Mouse (Mus musculus): ENCODE results near the gene Ell.

The Ell gene

GRCm38 (mm10) chr8:70535701-70536100 lies 3.6 kb upstream of the Ell start:
- peak; percentile 62 for DNase-seq (ENCODE audit: low spot score)

- DNase-seq (ENCODE audit: low spot score): peak; percentile 63
Observed at GRCm38 (mm10) chr8:70538024-70538579, 1.2 kb upstream of the Ell start.

GRCm38 (mm10) chr8:70538633-70539076 lies 602 bp upstream of the Ell start:
- peak; percentile 99 for DNase-seq (ENCODE audit: low spot score)

GRCm38 (mm10) chr8:70540013-70540506 lies 803 bp downstream of the Ell start:
- DNase-seq (ENCODE audit: low spot score): no peak

GRCm38 (mm10) chr8:70540507-70541071 lies 1.3 kb downstream of the Ell start:
- no peak for DNase-seq (ENCODE audit: low spot score)

- DNase-seq (ENCODE audit: low spot score): no peak
Observed at GRCm38 (mm10) chr8:70541081-70541480, 1.8 kb downstream of the Ell start.

GRCm38 (mm10) chr8:70544200-70544687 lies 5.0 kb downstream of the Ell start:
- DNase-seq (ENCODE audit: low spot score): peak; percentile 57

- no peak for DNase-seq (ENCODE audit: low spot score)
Observed at GRCm38 (mm10) chr8:70546412-70546811, 7.2 kb downstream of the Ell start.

- DNase-seq (ENCODE audit: low spot score): no peak
Observed at GRCm38 (mm10) chr8:70547762-70548161, 8.5 kb downstream of the Ell start.

- no peak for DNase-seq (ENCODE audit: low spot score)
Observed at GRCm38 (mm10) chr8:70549412-70550184, 10.3 kb downstream of the Ell start.

- DNase-seq (ENCODE audit: low spot score): no peak
Observed at GRCm38 (mm10) chr8:70551558-70552161, 12.4 kb downstream of the Ell start.

- DNase-seq (ENCODE audit: low spot score): no peak
Observed at GRCm38 (mm10) chr8:70552836-70553235, 13.6 kb downstream of the Ell start.

- DNase-seq (ENCODE audit: low spot score): peak; percentile 82
Observed at GRCm38 (mm10) chr8:70553740-70554139, 14.5 kb downstream of the Ell start.

GRCm38 (mm10) chr8:70555079-70555747 lies 16.0 kb downstream of the Ell start:
- DNase-seq (ENCODE audit: low spot score): no peak

GRCm38 (mm10) chr8:70558334-70558733 lies 19.1 kb downstream of the Ell start:
- DNase-seq (ENCODE audit: low spot score): no peak

GRCm38 (mm10) chr8:70558983-70559382 lies 19.7 kb downstream of the Ell start:
- DNase-seq (ENCODE audit: low spot score): no peak

GRCm38 (mm10) chr8:70560096-70560495 lies 20.8 kb downstream of the Ell start:
- DNase-seq (ENCODE audit: low spot score): peak; percentile 56

GRCm38 (mm10) chr8:70560564-70560963 lies 21.3 kb downstream of the Ell start:
- no peak for DNase-seq (ENCODE audit: low spot score)

- DNase-seq (ENCODE audit: low spot score): no peak
Observed at GRCm38 (mm10) chr8:70561357-70561756, 22.1 kb downstream of the Ell start.

GRCm38 (mm10) chr8:70561809-70562535 lies 22.7 kb downstream of the Ell start:
- DNase-seq (ENCODE audit: low spot score): peak; percentile 47

- no peak for DNase-seq (ENCODE audit: low spot score)
Observed at GRCm38 (mm10) chr8:70562802-70563201, 23.5 kb downstream of the Ell start.
